Mouse (Mus musculus) testis, adult 2 months (tissue): ENCODE data around the gene Srarp. TPM values are rescaled to one million over a fixed set of nuclear protein-coding genes. Genes with fewer than 3 reads are reported as not detected.
A peak's percentile ranks its signal among the peaks of the same experiment; 100 is the strongest.

Experiments
- H3K27ac ChIP-seq: fragments of 200-500 bp; 2 replicates; pipeline ENCODE4 v1.5.1; 2012; ENCODE audit warnings: low read depth, low read length; ENCODE audit not compliant: control insufficient read depth, insufficient read depth
- H3K27me3 ChIP-seq: fragments of 200-500 bp; 2 replicates; pipeline ENCODE4 v1.6.1; 2012; ENCODE audit warnings: mild to moderate bottlenecking, low read length, moderate library complexity; ENCODE audit not compliant: control insufficient read depth, insufficient read depth
- H3K36me3 ChIP-seq: fragments of 200-500 bp; 2 replicates; pipeline ENCODE4 v1.6.1; 2012; ENCODE audit warnings: mild to moderate bottlenecking, low read length; ENCODE audit not compliant: control insufficient read depth, insufficient read depth
- H3K4me1 ChIP-seq: fragments of 200-500 bp; 2 replicates; pipeline ENCODE4 v1.6.1; 2012; ENCODE audit warnings: low read length; ENCODE audit not compliant: control insufficient read depth, insufficient read depth
- H3K4me3 ChIP-seq: fragments of 200-500 bp; 2 replicates; pipeline ENCODE4 v1.5.1; 2012; ENCODE audit warnings: low read depth, mild to moderate bottlenecking, low read length, moderate library complexity, mixed read lengths; ENCODE audit not compliant: control insufficient read depth
- CTCF ChIP-seq: fragments of 200-500 bp; IDR thresholded peaks from 2 replicates; pipeline ENCODE4 v1.5.1; 2012; ENCODE audit warnings: low read depth, mild to moderate bottlenecking, inconsistent platforms, low read length, moderate library complexity; ENCODE audit not compliant: control insufficient read depth, insufficient read depth, insufficient replicate concordance
- POLR2A ChIP-seq: fragments of 200-500 bp; IDR thresholded peaks from 2 replicates; pipeline ENCODE4 v1.6.1; 2012; ENCODE audit warnings: low read depth, mild to moderate bottlenecking, inconsistent platforms, low read length, moderate library complexity; ENCODE audit not compliant: control insufficient read depth
- polyA plus RNA-seq: library from polyadenylated mRNA; depleted of rRNA; stranded (reverse); fragments of >200 nt; gene quantifications from 2 replicates; pipeline ENCODE4 v1.2.3, GENCODE M21; 2012; rRNA removed

The Srarp gene
- polyA plus RNA-seq, 1 experiment, result 0.67 TPM

DNA sequence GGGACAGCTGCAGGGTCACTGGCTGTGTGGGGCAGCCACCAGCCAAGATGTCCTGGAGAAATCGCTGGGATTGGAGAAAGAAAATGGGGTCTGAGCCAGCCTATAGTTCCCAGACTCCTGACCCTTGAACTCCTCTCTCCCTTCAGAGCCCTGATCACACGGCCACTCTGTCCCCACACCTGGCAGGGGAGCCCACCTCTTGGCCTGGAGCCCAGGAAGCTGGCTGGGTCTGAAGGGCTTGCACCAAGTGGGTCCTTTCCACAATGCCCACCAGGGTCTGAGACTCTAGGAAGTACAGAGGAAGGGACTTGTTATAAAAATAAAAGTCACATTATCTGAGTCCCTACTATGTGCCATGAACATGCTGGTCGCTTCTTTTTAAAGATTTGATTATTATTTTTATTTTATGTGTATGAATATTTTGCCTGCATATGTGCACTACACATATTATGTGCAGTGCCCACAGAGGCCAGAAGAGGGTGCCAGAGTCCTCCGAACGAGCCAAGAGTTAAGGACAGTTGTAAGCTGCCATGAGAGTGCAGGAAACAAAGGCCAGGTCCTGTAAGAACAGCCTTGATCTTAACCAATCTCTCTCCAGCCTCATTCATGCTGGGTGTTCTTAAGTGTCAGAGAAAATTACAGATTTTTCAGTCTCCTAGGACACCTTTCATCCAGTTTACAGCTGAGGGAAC is 48.7 kb downstream of the Srarp start:
- Histone ChIP-seq H3K4me1 (no peaks in the 10 kb centered on the region; the same call in 1 of the 2 replicates), H3K27ac (no peak overlapping the region), H3K27me3 (no peaks in the 10 kb centered on the region), H3K36me3 (no peaks in the 10 kb centered on the region), H3K4me3 (no peak overlapping the region)
- TF ChIP-seq CTCF (peak; percentile 82; the same call in 1 of the 2 replicates), POLR2A (no peak)

DNA sequence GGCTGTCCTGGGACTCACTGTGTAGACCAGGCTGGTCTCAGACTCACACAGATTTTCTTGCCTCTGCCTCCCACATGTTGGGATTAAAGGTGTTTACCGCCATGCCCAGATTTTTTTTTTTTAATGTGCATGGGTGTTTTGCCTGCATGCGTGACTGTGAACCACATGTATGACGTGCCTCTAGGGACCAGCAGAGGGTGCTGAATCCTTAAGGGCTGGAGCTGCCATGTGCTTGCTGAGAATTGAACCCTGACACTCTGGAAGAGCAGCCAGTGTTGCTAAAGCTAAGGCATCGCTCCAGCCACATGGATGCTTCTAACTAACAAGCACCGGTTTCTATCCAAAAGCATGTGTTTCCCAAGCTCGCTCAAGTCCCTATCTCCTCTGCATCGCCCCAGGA is 49.8 kb downstream of the Srarp start:
- Histone ChIP-seq H3K36me3 (no peaks in the 10 kb centered on the region), H3K27ac (no peak overlapping the region), H3K4me1 (peaks cover 2% of the 10 kb centered on the region; the same call in 1 of the 2 replicates), H3K27me3 (no peaks in the 10 kb centered on the region), H3K4me3 (no peak overlapping the region)
- no peak for TF ChIP-seq CTCF

DNA sequence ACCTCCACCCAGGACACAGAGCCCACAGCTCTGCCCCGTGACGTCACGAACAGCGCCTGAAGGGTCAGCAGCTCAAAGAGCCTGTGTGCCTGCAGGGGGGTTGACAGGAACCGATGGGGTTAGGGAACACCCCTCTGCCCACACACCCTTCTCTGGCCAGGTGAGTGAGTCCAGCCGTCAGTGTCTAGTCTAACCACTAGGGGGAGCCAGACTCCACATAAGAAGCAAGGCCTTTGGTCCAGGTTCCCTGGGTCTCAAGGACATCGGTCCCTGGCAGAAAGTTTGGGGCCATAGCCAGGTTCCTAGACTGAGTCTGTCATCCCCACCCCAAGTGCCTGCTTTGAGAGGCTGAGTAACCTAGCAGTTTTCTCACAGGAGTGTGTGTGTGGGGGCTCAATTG is 50.6 kb downstream of the Srarp start:
- Histone ChIP-seq H3K27me3 (no peaks in the 10 kb centered on the region), H3K4me1 (peaks cover 2% of the 10 kb centered on the region; the same call in 1 of the 2 replicates), H3K4me3 (no peak overlapping the region), H3K27ac (no peak overlapping the region), H3K36me3 (no peaks in the 10 kb centered on the region)
- peak; percentile 93 for TF ChIP-seq CTCF
- no peak for TF ChIP-seq POLR2A

Other genes with a start within 250 kb of the Srarp start
- gene Rsg1, start 222.1 kb downstream of the Srarp start, polyA plus RNA-seq, result 2.3 and 2.9 TPM in 2 replicates
- 0.65 and 1.3 TPM in 2 replicates for gene Arhgef19, start 196.6 kb downstream of the Srarp start, polyA plus RNA-seq
- gene Epha2, start 134.9 kb downstream of the Srarp start, polyA plus RNA-seq, result 0.75 and 0.83 TPM in 2 replicates
- gene Fam131c, start 67.9 kb downstream of the Srarp start, polyA plus RNA-seq, result 7.9 and 12.3 TPM in 2 replicates
- 0.14 and 1.3 TPM in 2 replicates for gene Clcnka, start 37.4 kb downstream of the Srarp start, polyA plus RNA-seq
- 0.68 and 1.2 TPM in 2 replicates for gene Clcnkb, start 20.1 kb downstream of the Srarp start, polyA plus RNA-seq
- 24.6 and 24.7 TPM in 2 replicates for gene Hspb7, start 15.3 kb downstream of the Srarp start, polyA plus RNA-seq
- 24.6 and 28.4 TPM in 2 replicates for gene Zbtb17, start 8.5 kb upstream of the Srarp start, polyA plus RNA-seq
- 16.9 and 20.1 TPM in 2 replicates for gene Spen, start 102.5 kb upstream of the Srarp start, polyA plus RNA-seq
- gene Fblim1, start 170.0 kb upstream of the Srarp start, polyA plus RNA-seq, result 3.1 and 4.4 TPM in 2 replicates
- gene Tmem82, start 182.5 kb upstream of the Srarp start, polyA plus RNA-seq, result 3.5 and 3.9 TPM in 2 replicates
- 2.2 and 2.9 TPM in 2 replicates for gene Slc25a34, start 187.7 kb upstream of the Srarp start, polyA plus RNA-seq
- gene Plekhm2, start 228.8 kb upstream of the Srarp start, polyA plus RNA-seq, result 73.3 and 76.3 TPM in 2 replicates
- gene Rsc1a1, start 249.5 kb upstream of the Srarp start, polyA plus RNA-seq, result 3.6 and 4.1 TPM in 2 replicates